Mouse (Mus musculus): Measurements from ENCODE around the gene Wdr48.

Gene Wdr48

DNA sequence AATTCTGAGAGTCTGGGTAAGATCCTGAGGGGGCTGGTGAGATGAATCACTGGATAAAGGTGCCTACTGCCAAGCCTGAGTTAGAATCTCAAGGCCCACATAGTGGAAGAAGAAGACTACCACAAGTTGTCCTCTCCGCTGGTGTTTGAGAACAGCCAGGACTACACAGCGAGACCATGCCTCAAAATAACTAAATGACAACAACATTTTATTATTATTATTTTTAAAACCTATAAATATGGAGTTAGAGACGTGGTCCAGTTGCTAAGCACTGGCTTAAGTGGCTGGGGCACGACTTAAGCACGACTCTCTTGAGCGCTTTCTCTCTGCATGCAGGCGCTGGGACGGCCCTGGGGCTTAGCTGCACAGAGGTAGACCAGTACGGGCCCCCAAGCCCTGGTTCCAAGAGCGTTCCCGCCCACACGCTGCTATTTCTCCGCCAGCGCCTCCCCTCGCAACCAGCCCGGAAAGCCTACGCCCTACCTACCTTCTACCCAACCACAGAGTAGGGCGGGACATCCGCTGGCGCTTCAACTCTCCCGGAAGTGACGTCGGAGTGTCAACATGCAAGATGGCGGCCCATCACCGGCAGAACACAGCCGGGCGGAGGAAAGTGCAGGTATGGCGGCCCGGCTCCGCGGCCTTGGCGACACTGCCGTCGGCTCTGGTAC, at the start of gene Wdr48:
Gene Wdr48, plus strand, starts transcription at position 540 of the 671 bp plus-strand sequence.
- H3K27me3 ChIP-seq (ENCODE audit: insufficient read depth, low read length), result no peaks in the 10 kb centered on the region

DNA sequence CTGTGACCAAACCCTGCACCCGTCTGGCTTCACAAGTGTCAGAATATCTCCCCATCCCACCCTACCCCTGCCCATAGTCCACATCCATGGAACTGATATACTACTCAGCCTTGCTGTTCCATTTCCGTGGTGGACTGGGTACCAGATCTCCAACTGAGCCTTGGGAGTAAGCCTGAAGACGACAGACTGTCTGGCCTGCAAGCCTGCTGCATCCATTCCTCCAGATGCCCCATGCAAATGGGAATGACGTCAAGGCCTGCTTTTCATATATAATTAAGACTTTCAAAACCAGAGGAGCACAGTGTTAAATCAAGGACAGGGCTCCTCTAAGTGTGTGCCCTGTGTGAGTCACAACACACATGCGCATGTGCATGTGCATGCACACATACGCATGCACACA, 47.5 kb upstream of the Wdr48 start:
- no peaks in the 10 kb centered on the region for H3K27me3 ChIP-seq (ENCODE audit: insufficient read depth, low read length)
- no peaks in the 10 kb centered on the region for H3K4me1 ChIP-seq (replicated peaks; ENCODE audit: low read depth, low read length)
- peaks cover 11% of the 10 kb centered on the region for H3K9me3 ChIP-seq (ENCODE audit: low read length)
- no peaks in the 10 kb centered on the region for H3K36me3 ChIP-seq (ENCODE audit: insufficient read depth, low read length)
- H3K4me3 ChIP-seq (replicated peaks; ENCODE audit: low read length), result no peak overlapping the region
- TF ChIP-seq NANOG (IDR thresholded peaks at IDR 0.05; ENCODE audit: borderline replicate concordance, low read length) (no peak), POU5F1 (IDR thresholded peaks at IDR 0.05; ENCODE audit: borderline replicate concordance, low read length) (no peak), CTCF (conservative IDR thresholded peaks at IDR 0.05; ENCODE audit: low read length) (no peak)

More for the DNA sequence above, at the start of gene Wdr48:
- H3K4me1 ChIP-seq (replicated peaks; ENCODE audit: low read depth, low read length), result peaks cover 23% of the 10 kb centered on the region
- H3K9me3 ChIP-seq (ENCODE audit: low read length), result no peaks in the 10 kb centered on the region
- TF ChIP-seq POU5F1 (IDR thresholded peaks at IDR 0.05; ENCODE audit: borderline replicate concordance, low read length) (no peak), NANOG (IDR thresholded peaks at IDR 0.05; ENCODE audit: borderline replicate concordance, low read length) (no peak), CTCF (conservative IDR thresholded peaks at IDR 0.05; ENCODE audit: low read length) (no peak)
- H3K36me3 ChIP-seq (ENCODE audit: insufficient read depth, low read length), result peaks cover 32% of the 10 kb centered on the region
- H3K4me3 ChIP-seq (replicated peaks; ENCODE audit: low read length), result peak within 1 kb of the TSS; percentile 94

DNA sequence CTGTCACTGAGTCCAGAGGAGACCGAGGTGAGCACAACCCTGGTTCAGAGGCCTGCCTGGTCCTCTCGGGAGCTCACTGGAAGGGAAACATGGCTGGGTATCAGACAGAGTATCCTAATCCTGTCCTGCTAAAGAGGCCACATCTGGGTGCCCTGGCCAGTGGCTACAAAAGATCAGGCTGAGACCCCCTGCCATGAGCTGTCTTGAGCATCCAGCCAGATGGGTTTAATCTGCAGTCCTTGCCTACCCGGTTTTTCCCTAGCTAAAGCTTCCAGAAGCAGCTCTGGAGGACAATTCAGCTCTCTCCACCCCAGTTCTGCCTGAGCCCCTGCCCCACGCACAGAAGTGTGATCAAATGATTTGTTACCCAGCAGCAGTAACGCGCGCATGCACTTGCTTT, 46.0 kb upstream of the Wdr48 start:
- no peaks in the 10 kb centered on the region for H3K4me1 ChIP-seq (replicated peaks; ENCODE audit: low read depth, low read length)
- no peaks in the 10 kb centered on the region for H3K36me3 ChIP-seq (ENCODE audit: insufficient read depth, low read length)
- H3K27me3 ChIP-seq (ENCODE audit: insufficient read depth, low read length), result no peaks in the 10 kb centered on the region
- TF ChIP-seq POU5F1 (IDR thresholded peaks at IDR 0.05; ENCODE audit: borderline replicate concordance, low read length), result no peak
- TF ChIP-seq CTCF (conservative IDR thresholded peaks at IDR 0.05; ENCODE audit: low read length), result no peak
- TF ChIP-seq NANOG (IDR thresholded peaks at IDR 0.05; ENCODE audit: borderline replicate concordance, low read length), result no peak
- H3K4me3 ChIP-seq (replicated peaks; ENCODE audit: low read length), result no peak overlapping the region
- peaks cover 25% of the 10 kb centered on the region for H3K9me3 ChIP-seq (ENCODE audit: low read length)

DNA sequence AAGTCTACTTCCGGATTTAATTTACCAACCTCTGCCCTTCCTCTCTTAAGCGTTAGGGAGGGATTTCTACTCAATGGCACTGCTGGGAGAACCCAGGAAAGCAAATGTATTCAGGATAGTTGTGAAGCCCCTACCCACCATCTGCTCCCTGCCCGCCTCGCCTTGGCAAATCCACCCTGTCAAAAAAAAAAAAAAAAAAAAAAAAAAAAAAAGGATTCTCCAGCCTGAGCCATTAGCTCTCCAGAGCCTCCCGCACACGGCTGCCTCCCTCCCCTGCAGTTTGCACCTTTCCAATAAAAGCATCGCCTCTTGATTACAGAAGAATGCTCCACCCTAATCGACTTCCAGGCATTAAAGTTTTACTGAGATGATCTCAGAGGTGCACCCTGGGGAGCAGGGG, 45.5 kb upstream of the Wdr48 start:
- TF ChIP-seq POU5F1 (IDR thresholded peaks at IDR 0.05; ENCODE audit: borderline replicate concordance, low read length), result no peak
- TF ChIP-seq NANOG (IDR thresholded peaks at IDR 0.05; ENCODE audit: borderline replicate concordance, low read length), result no peak
- TF ChIP-seq CTCF (conservative IDR thresholded peaks at IDR 0.05; ENCODE audit: low read length), result no peak
- H3K27me3 ChIP-seq (ENCODE audit: insufficient read depth, low read length), result no peaks in the 10 kb centered on the region
- H3K9me3 ChIP-seq (ENCODE audit: low read length), result peaks cover 30% of the 10 kb centered on the region
- no peaks in the 10 kb centered on the region for H3K4me1 ChIP-seq (replicated peaks; ENCODE audit: low read depth, low read length)
- no peaks in the 10 kb centered on the region for H3K36me3 ChIP-seq (ENCODE audit: insufficient read depth, low read length)
- H3K4me3 ChIP-seq (replicated peaks; ENCODE audit: low read length), result no peak overlapping the region

DNA sequence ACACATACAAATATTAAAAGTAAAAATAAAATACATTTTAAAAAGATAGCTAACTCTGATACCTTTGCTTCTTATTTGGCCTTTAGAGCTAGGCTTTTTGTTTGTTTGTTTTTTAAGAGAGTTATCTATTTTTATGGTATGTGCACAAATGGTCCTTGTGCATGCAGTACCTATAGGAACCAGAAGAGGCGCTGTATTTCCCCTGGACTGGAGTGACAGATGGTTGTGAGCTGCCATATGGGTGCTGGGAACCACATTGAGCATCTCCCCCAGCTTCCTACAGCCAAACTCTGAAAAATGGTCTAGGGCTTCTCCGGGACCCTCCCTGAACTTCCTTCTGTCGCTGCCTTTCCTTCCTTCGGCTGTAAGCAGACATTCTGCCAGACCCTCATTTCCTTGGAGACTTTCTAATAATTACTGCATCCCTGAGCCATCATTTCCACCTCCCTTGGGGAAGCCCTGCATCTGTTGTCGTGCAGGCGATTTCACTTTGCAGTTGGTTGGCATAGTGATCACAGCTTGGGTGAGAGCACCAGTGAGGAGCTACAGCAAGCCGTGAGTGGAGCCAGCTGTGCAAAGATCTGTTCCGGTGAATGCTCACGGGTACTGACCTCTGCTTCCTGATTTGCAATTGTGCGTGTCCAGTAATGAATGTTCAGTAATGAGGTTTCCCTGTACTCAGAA, 42.2 kb upstream of the Wdr48 start:
- Histone ChIP-seq H3K4me3 (replicated peaks; ENCODE audit: low read length) (no peak overlapping the region), H3K27me3 (ENCODE audit: insufficient read depth, low read length) (no peaks in the 10 kb centered on the region), H3K9me3 (ENCODE audit: low read length) (peaks cover 58% of the 10 kb centered on the region), H3K36me3 (ENCODE audit: insufficient read depth, low read length) (no peaks in the 10 kb centered on the region), H3K4me1 (replicated peaks; ENCODE audit: low read depth, low read length) (no peaks in the 10 kb centered on the region)
- TF ChIP-seq CTCF (conservative IDR thresholded peaks at IDR 0.05; ENCODE audit: low read length), result peak; percentile 70
- no peak for TF ChIP-seq POU5F1 (IDR thresholded peaks at IDR 0.05; ENCODE audit: borderline replicate concordance, low read length)
- TF ChIP-seq NANOG (IDR thresholded peaks at IDR 0.05; ENCODE audit: borderline replicate concordance, low read length), result no peak

DNA sequence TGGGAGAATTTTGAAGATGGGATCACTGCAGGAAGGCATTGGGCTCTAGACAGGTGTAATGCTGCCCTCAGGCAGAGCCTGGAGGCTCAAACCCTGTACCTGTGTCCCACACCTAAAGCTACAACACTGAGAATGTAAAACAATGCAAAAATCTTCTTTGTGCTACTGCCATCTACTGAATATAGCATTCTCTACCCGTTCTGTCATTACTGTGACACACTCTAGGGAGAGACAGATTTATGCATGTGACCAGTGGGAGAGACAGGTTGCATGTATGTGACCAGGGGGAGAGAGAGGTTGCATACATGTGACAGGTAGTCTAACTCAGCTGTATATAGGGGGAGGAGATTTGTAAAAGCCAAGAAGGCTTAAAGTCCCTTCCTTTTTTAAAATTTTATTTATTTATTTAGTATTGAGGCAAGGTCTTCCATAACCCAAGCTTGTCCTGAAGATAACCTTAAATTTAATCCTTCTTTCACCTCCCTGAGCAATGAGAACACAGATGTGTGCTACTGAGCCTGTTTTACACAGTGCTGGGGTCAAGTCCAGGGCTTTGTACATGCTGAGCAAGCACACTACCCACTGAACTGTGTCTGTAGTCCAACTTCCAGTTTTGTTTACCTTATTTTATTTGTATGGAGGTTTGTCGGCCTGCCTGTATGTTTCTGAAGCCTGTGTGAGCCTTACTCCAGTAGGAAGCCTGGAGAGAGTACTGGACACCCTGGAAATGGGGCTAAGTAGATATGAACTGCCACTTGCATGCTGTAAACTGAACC, 41.4 kb upstream of the Wdr48 start:
- Histone ChIP-seq H3K36me3 (ENCODE audit: insufficient read depth, low read length) (no peaks in the 10 kb centered on the region), H3K4me1 (replicated peaks; ENCODE audit: low read depth, low read length) (no peaks in the 10 kb centered on the region), H3K9me3 (ENCODE audit: low read length) (peaks cover 66% of the 10 kb centered on the region), H3K27me3 (ENCODE audit: insufficient read depth, low read length) (no peaks in the 10 kb centered on the region), H3K4me3 (replicated peaks; ENCODE audit: low read length) (no peak overlapping the region)
- TF ChIP-seq NANOG (IDR thresholded peaks at IDR 0.05; ENCODE audit: borderline replicate concordance, low read length), result no peak
- no peak for TF ChIP-seq CTCF (conservative IDR thresholded peaks at IDR 0.05; ENCODE audit: low read length)
- no peak for TF ChIP-seq POU5F1 (IDR thresholded peaks at IDR 0.05; ENCODE audit: borderline replicate concordance, low read length)

DNA sequence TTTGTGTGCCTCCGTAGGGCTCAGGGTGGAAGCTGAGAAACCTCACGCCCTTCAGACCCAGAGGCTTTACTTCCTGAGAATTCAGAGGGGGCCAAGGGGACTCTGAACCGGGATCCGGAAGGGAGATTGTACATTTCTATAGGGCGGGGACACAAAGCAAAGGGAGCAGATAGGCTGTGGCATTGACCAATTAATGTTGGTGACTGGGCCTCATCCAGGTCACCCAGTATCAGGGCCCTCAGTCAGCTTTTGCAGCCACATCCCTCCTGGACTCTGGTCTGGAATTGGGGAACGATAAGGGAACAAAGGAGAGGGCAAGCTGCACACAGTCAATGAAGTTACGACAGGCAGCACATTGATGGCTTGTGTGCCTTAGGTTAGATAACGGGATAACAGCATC, 40.5 kb upstream of the Wdr48 start:
- Histone ChIP-seq H3K27me3 (ENCODE audit: insufficient read depth, low read length) (no peaks in the 10 kb centered on the region), H3K4me1 (replicated peaks; ENCODE audit: low read depth, low read length) (no peaks in the 10 kb centered on the region), H3K4me3 (replicated peaks; ENCODE audit: low read length) (no peak overlapping the region), H3K36me3 (ENCODE audit: insufficient read depth, low read length) (no peaks in the 10 kb centered on the region), H3K9me3 (ENCODE audit: low read length) (peaks cover 68% of the 10 kb centered on the region)
- TF ChIP-seq NANOG (IDR thresholded peaks at IDR 0.05; ENCODE audit: borderline replicate concordance, low read length) (no peak), CTCF (conservative IDR thresholded peaks at IDR 0.05; ENCODE audit: low read length) (no peak), POU5F1 (IDR thresholded peaks at IDR 0.05; ENCODE audit: borderline replicate concordance, low read length) (no peak)

DNA sequence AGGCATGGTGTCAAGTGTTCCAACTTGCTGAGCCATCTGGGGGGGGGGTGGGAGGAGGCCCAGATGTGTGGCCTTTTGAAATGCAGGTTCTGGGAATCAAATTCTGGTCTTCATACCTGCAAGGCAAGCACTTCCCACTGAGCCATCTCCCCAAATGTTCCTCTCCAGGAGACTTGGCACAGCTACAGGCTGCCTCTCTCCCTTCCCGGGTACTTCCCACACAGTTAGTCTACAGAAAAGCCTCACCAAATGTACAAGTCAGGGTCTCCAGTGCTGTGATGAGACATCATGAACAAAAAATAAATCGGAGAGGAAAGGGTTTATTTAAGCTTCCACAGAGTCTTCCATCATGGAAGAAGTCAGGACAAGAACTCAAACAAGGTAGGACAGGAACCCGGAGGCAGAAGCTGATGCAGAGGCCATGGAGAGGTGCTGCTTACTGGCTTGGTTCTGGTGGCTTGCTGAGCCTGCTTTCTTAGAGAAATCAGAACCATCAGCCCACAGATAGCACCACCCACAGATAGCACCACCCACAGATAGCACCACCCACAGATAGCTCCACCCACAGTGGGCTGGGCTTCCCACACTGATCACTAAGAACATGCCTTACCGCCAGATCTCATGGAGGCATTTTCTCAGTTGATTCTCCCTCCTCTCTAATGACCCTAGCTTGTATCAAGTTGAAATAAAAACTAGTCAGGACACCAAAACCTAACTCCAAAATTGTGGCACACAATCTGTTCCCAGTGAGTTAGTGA, 7.4 kb upstream of the Wdr48 start:
- Histone ChIP-seq H3K9me3 (ENCODE audit: low read length) (peaks cover 56% of the 10 kb centered on the region), H3K27me3 (ENCODE audit: insufficient read depth, low read length) (no peaks in the 10 kb centered on the region), H3K4me3 (replicated peaks; ENCODE audit: low read length) (no peak overlapping the region), H3K36me3 (ENCODE audit: insufficient read depth, low read length) (no peaks in the 10 kb centered on the region), H3K4me1 (replicated peaks; ENCODE audit: low read depth, low read length) (peaks cover 8% of the 10 kb centered on the region)
- TF ChIP-seq NANOG (IDR thresholded peaks at IDR 0.05; ENCODE audit: borderline replicate concordance, low read length), result no peak
- TF ChIP-seq POU5F1 (IDR thresholded peaks at IDR 0.05; ENCODE audit: borderline replicate concordance, low read length), result no peak
- TF ChIP-seq CTCF (conservative IDR thresholded peaks at IDR 0.05; ENCODE audit: low read length), result no peak

All from E14TG2a.4 (cell line).